Mouse (Mus musculus) spleen, postnatal 10 days (tissue): Measurements from ENCODE around the gene Nts.
"Not testable (repeated sequence)": the region's sequence is repeated elsewhere in the genome, so short reads cannot be mapped to it uniquely, and the experiment has no call there.

Source experiments
- DNase-seq, 2 experiments: peaks; one replicate each; pipeline ENCODE4 v3.0.0; 2021 to 2022; ENCODE audit warnings: low spot score in 2 of 2

Gene Nts

DNA sequence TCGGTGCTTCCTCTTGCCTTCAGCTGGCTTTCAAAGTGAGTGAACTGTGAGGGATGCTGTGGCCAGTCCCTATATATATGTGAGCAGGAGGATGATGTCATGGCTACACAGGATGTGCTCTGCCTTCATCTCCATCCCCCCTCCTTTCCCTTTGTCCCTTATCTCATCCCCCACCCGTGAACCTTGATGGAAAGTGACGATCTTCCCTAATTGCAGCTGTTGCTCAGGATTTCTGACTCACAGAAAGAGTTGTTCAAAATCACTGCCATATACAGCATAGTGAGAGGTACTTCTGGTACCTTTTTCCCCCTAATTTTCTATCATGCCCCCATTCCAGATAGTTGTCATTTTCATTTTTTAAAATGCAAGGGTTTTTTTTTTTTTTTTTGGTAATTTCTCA is at the start of gene Nts:
Gene Nts (minus strand): TSS at position 101 of the 400 bp plus-strand sequence.
- no peak for DNase-seq

DNA sequence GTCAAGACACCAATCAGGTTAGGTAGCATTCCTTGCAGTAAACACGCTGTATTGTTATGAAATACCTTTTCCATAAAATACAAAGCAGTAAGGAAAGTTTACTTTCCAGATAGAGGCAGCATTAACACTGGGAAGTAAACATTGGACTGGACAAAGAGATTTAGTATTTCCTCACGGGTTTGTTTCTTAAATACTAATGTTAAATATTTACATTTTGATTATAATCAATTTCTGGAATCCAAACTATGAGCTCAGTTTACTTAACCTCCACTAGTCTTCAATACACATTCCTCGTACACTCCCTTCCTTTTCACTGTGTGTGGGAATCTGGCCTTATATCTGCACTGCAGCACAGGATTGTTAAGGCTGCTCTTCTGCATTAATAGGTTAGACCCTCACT is 37.6 kb upstream of the Nts start:
- no peak for DNase-seq

DNA sequence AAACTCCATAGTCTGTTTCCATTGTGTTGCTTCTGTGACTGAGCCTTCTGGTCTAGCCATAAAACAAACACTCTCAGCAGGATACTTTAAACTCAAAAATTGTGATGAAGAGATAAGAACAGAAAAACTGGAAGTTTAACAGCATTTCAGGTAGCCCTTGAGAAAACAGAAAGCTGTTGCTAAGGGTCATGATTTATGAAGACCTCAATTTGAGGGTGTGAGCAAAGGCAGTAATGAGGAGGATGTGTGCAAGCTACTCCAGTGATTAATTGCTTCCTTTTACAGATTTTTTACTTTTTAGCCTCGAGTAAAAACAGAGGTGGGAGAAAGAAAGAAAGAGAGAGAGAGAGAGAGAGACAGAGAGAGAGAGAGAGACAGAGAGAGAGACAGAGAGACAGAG is 23.9 kb upstream of the Nts start:
- no peak for DNase-seq

DNA sequence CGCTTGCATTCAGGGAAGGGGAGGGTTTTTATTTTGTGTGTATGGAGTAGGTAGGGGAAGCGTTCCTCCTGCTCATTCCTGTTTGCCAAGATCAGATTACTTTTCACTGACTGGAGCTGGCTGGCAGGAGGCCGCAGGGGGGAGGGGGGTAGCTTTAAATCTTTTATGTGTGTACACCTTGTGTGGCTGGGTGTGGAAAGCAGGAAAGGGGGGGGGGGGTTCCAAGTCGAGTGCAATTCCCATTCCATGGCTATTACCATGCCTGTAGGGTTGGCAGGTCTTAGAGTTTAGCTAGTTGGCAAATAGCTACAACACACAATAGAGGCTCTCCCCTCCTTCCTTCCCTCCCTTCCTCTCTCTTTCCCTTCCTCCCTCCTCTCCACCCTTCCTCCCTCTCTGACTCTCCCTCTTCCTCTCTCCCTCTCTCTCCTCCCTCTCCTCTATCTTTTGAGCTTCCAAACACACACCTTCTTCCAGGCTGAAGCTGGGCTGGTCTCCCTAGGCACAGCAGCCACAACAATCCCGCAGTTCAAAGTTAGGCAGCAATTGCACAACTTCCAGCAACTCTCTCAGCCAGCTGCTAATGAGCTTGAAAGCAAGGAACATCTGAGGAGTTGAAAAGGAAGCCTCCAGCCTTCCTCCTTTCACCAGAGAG is 21.6 kb upstream of the Nts start, which contains the start of gene Rassf9:
Gene Rassf9 (plus strand): TSS at position 416 of the 655 bp plus-strand sequence.
- DNase-seq, result no peak

DNA sequence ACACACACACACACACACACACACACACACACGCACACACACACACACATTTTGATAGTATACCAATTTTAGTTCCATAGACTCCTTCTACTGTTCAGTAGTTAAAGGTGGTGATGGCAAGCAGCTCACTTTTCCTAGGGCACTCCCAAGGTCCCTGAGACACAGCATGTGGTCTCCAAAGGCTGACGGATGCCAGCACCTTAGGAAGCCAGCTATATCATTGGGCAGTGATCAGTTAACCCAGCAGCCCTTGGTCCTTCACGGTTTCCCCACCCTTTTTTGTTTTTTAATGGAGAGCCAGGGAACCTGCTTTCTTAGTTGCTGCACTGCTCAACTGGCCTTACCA is 21.1 kb upstream of the Nts start:
- no peak for DNase-seq

DNA sequence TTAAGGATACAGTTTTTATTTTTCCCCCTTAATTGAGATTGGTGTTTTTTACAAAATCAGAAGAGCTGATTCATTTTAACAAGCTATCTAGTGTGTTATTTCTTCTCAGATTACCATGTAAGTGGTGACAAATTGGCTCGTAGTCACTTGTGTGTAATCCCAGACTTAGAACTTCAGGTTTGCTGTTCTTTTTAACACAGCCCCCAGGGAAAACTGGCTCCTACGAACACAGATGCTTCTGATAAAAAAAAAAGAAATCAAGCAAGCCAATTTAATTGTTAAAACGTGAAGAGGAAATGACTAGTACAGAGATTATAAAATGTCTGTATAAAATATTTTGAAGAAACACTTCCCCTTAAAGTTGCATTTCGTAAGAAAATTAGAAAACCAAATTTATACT is 17.1 kb upstream of the Nts start:
- DNase-seq, result no peak

DNA sequence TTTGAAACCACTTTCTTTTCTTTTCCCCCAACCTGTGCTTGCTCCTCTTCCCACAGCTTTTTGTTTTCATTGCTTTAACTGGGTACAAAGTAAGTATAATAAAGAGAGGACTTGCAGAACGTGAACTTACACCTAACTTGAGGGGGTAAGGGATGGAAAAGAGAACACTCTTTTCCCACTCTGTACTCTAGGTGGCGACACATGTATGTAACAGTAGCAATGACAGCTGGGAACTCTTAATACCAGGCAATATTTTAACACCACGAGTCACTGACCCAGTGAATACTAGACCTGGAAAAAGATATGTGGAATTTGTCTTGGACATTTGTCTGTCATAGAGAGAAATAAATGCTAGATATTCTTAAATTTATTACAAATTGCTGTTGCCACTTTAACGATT is 8.5 kb upstream of the Nts start:
- no peak for DNase-seq

DNA sequence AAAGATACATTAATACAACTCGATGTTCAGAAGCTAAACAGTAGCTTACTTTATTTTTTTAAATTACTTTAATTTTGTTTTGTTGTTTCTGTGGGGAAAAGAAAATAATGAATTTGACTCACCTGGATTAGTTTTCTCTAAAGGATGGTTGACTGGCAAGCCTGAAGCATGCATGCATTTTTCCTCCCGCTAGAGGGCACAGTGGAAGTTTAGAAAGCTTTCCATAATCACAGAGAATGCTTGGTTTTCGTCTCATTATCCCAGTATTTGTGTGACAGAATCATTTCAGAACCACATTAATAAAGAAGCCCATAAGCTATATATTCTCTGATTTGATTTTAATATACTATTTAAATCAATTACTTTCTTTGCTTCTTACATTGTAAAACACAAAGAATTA is 1.5 kb upstream of the Nts start:
- DNase-seq, result no peak

DNA sequence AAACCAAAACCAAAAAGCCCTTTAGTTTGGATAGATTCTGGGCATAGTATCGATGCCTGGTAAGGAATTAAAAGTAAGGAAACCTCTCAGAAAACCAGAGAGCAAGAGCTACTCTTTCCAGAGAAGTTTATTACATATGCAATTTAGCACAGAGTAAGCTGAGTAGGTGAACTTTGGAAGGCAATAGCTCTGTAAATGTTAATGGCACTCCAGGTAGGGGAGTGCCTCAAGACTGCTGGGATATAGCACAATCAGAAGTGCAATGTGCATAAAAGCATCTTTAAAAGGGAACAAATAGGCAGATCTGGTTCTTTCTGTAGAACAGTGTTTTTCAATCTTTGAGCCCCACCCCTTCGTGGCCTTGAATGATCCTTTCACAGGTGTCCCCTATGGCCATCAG is 20.9 kb downstream of the Nts start:
- no peak for DNase-seq

DNA sequence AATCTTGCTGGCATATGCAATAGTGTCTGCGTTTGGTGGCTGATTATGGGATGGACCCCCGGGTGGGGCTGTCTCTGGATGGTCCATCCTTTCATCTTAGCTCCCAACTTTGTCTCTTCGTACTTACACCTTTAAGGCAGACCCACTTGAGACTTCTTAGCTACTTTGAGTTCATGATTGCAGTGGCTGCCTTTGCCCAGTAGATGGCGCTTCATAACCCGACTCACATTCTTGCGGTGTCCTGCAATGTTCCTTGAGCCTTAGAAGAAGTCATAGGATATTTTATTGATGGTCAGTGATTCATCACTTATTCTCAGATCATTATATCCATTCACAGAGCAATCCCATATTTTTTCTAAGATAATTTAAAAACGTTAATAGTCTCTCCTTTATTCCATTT is 38.5 kb downstream of the Nts start:
- DNase-seq, result peak in 1 of 2 experiments; percentile 13

DNA sequence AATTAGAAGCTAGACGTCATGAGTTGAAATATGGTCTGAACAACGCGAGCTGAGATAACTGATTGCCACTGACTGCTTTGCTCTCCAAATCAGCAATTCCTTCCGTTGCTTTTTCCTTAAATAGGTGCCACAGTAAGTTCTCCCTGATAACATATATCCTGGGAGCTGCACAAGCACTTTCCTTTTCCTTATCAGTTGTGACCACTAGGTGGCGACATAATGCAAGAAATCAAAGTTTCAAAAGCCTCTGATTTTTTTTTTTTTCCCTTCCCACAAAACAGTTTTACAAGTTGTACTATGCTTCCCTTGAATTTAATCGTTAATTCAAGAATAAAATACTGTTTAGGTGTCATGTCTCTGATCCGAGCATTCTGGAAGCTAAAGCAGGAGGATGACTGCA is 40.8 kb downstream of the Nts start:
- peak in 1 of 2 experiments; percentile 16 for DNase-seq

DNA sequence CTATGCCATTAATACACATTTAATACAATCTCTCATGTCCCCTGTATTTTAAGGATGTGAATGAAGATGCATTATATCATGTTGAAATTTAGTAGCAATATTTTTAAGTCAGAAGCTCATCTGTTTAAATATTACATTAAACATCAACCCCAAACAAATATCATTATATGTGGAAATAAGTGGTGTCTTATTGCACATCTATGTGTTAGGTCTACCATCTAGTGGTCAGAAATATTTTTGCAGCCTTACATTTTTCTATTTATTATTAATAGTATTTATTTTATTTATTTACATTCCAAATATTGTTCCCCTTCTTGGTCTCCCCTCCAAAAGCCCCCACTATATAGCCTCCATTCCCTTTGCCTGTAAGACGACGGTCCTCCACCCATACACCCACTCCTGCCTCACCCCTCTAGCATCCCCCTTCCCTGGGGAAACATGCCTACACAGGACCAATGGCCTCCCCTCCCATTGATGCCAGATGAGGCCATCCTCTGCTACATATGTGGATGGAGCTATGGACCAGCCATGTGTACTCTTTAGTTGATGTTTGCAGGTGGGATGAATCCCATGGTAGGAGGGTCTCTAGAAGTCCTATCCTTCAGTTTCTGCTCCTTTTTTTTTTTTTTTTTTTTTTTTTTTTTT is 45.3 kb downstream of the Nts start:
- DNase-seq, result no peak

DNA sequence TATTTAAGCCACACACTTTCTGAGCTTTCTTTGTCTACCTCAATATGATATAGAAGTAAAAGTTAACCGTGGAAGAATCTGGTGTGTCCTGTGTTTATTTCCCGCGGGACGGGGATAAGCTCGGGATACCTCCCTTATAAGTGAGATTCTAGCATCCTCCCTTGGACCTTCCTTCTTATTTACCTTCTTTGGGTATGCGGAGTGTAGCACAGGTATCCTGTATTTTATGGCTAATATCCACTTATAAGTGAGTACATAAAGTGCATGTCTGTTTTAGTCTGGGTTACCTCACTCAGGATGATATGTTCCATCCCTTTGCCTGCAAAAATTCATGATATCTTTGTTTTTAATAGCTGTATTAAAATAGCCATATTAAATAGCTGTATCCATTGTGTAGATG is 54.8 kb downstream of the Nts start:
- not testable (repeated sequence) for DNase-seq

DNA sequence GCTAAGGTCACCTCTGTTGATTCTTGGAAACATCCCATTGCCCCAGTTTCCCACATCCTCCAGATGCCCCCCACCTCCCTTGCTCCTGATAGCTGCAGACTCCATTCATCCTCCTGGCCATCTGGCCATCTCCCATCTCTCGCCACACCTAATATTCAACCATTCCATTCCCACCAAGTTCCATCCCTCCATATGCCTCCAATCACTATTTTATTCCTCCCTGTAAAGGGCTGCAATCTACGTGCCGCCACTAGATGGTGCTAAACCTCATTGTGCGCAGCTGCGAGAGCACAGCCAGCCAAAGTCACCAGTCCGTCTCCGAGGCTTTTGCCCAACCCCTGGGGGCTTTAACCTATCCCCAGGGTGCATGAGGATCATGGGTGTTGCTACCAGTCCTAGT is 55.2 kb downstream of the Nts start:
- peak in 1 of 2 experiments; percentile 19 for DNase-seq
